Mouse (Mus musculus): ENCODE measurements around the gene Psenen.

DNA sequence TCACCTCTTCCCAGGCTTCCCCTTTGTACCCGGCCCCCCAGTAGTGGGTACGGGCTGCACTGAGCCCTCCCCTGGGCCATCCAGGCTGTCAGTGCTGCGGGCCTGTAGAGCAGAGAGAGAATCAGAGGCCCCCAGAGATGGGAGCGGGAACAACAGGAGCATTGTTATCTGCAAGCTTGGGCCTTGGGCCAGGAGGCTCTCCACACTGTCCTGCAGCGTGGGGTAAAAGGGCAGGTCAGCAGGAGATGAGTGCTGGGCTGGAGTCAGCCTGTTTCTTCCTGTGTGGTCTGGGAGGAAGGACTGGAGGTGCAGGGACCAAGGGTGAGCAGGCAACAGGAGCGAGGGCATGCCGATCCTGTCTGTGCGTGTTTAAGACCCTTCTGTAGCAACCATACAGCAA is 30.5 kb downstream of the Psenen start:
- no peak for TF ChIP-seq CTCF (IDR thresholded peaks at IDR 0.05; ENCODE audit: extremely low read depth, insufficient read length, insufficient replicate concordance, low read depth, low read length)
- no peak for TF ChIP-seq POLR2A (IDR thresholded peaks at IDR 0.05; ENCODE audit: low read depth, low read length)
